Mouse (Mus musculus): ENCODE results near the gene Fpgs.

Gene Fpgs

GRCm38 (mm10) chr2:32724832-32725790 is 21.2 kb upstream of the Fpgs start:
- no peak for DNase-seq (ENCODE audit: low spot score)

- no peak for DNase-seq (ENCODE audit: low spot score)
Measured at GRCm38 (mm10) chr2:32724149-32724548, 20.2 kb upstream of the Fpgs start.

GRCm38 (mm10) chr2:32722581-32722980 is 18.6 kb upstream of the Fpgs start:
- no peak for DNase-seq (ENCODE audit: low spot score)

GRCm38 (mm10) chr2:32722046-32722445 is 18.1 kb upstream of the Fpgs start:
- DNase-seq (ENCODE audit: low spot score): no peak

GRCm38 (mm10) chr2:32720681-32721229 is 16.8 kb upstream of the Fpgs start, which contains the start of gene Sh2d3c:
Sh2d3c (plus strand) TSS chr2:32721055.
- no peak for DNase-seq (ENCODE audit: low spot score)

GRCm38 (mm10) chr2:32720053-32720452 is 16.1 kb upstream of the Fpgs start:
- no peak for DNase-seq (ENCODE audit: low spot score)

GRCm38 (mm10) chr2:32718761-32719160 is 14.8 kb upstream of the Fpgs start:
- DNase-seq (ENCODE audit: low spot score): no peak

GRCm38 (mm10) chr2:32714987-32715425 is 11.1 kb upstream of the Fpgs start:
- DNase-seq (ENCODE audit: low spot score): no peak

- DNase-seq (ENCODE audit: low spot score): no peak
Measured at GRCm38 (mm10) chr2:32714117-32714986, 10.4 kb upstream of the Fpgs start.

- DNase-seq (ENCODE audit: low spot score): peak; percentile 97
Measured at GRCm38 (mm10) chr2:32712934-32713817, 9.2 kb upstream of the Fpgs start, which contains the start of gene Cdk9. Cdk9 (minus strand) TSS chr2:32713076.

- DNase-seq (ENCODE audit: low spot score): no peak
Measured at GRCm38 (mm10) chr2:32712586-32712933, 8.6 kb upstream of the Fpgs start.

GRCm38 (mm10) chr2:32712108-32712551 is 8.2 kb upstream of the Fpgs start:
- peak; percentile 49 for DNase-seq (ENCODE audit: low spot score)

GRCm38 (mm10) chr2:32711301-32712056 is 7.5 kb upstream of the Fpgs start:
- no peak for DNase-seq (ENCODE audit: low spot score)

GRCm38 (mm10) chr2:32710425-32710824 is 6.5 kb upstream of the Fpgs start:
- DNase-seq (ENCODE audit: low spot score): no peak

- DNase-seq (ENCODE audit: low spot score): no peak
Measured at GRCm38 (mm10) chr2:32709521-32710137, 5.7 kb upstream of the Fpgs start.

- no peak for DNase-seq (ENCODE audit: low spot score)
Measured at GRCm38 (mm10) chr2:32708643-32709042, 4.7 kb upstream of the Fpgs start.

- DNase-seq (ENCODE audit: low spot score): no peak
Measured at GRCm38 (mm10) chr2:32706971-32707370, 3.0 kb upstream of the Fpgs start.

GRCm38 (mm10) chr2:32705018-32705417 is 1.1 kb upstream of the Fpgs start:
- DNase-seq (ENCODE audit: low spot score): no peak

- DNase-seq (ENCODE audit: low spot score): no peak
Measured at GRCm38 (mm10) chr2:32703046-32703445, 899 bp downstream of the Fpgs start.
